Mouse (Mus musculus): ENCODE measurements around the gene Nploc4.

Nploc4 gene

GRCm38 (mm10) chr11:120378611-120379540 lies 58.6 kb downstream of the Nploc4 start, which contains the start of gene Faap100:
Gene Faap100, minus strand, starts transcription at chr11:120378764.
- peak; percentile 83 to 87 for DNase-seq (ENCODE audit: low spot score in 2 of 2)

GRCm38 (mm10) chr11:120378031-120378610 lies 59.4 kb downstream of the Nploc4 start:
- peak; percentile 44 to 61 for DNase-seq (ENCODE audit: low spot score in 2 of 2)

GRCm38 (mm10) chr11:120377337-120377736 lies 60.2 kb downstream of the Nploc4 start:
- DNase-seq (ENCODE audit: low spot score in 2 of 2): no peak

GRCm38 (mm10) chr11:120376302-120377160 lies 61.0 kb downstream of the Nploc4 start:
- no peak for DNase-seq (ENCODE audit: low spot score in 2 of 2)

- no peak for DNase-seq (ENCODE audit: low spot score in 2 of 2)
Measured at GRCm38 (mm10) chr11:120375324-120375723, 62.2 kb downstream of the Nploc4 start.

- no peak for DNase-seq (ENCODE audit: low spot score in 2 of 2)
Measured at GRCm38 (mm10) chr11:120373820-120374586, 63.5 kb downstream of the Nploc4 start.

- no peak for DNase-seq (ENCODE audit: low spot score in 2 of 2)
Measured at GRCm38 (mm10) chr11:120373025-120373424, 64.5 kb downstream of the Nploc4 start.

- peak; percentile 63 to 69 for DNase-seq (ENCODE audit: low spot score in 2 of 2)
Measured at GRCm38 (mm10) chr11:120369656-120370055, 67.9 kb downstream of the Nploc4 start.

GRCm38 (mm10) chr11:120366443-120367027 lies 71.0 kb downstream of the Nploc4 start:
- DNase-seq (ENCODE audit: low spot score in 2 of 2): no peak

GRCm38 (mm10) chr11:120362891-120363290 lies 74.6 kb downstream of the Nploc4 start:
- DNase-seq (ENCODE audit: low spot score in 2 of 2): no peak

- no peak for DNase-seq (ENCODE audit: low spot score in 2 of 2)
Measured at GRCm38 (mm10) chr11:120361295-120361694, 76.2 kb downstream of the Nploc4 start, which contains the start of gene Fscn2. Gene Fscn2, plus strand, starts transcription at chr11:120361534.

- no peak for DNase-seq (ENCODE audit: low spot score in 2 of 2)
Measured at GRCm38 (mm10) chr11:120360755-120361154, 76.8 kb downstream of the Nploc4 start.

GRCm38 (mm10) chr11:120360062-120360461 lies 77.4 kb downstream of the Nploc4 start:
- no peak for DNase-seq (ENCODE audit: low spot score in 2 of 2)

- DNase-seq (ENCODE audit: low spot score in 2 of 2): no peak
Measured at GRCm38 (mm10) chr11:120359391-120359790, 78.1 kb downstream of the Nploc4 start.

- DNase-seq (ENCODE audit: low spot score in 2 of 2): no peak
Measured at GRCm38 (mm10) chr11:120357791-120358401, 79.6 kb downstream of the Nploc4 start.

- DNase-seq (ENCODE audit: low spot score in 2 of 2): no peak
Measured at GRCm38 (mm10) chr11:120356900-120357299, 80.6 kb downstream of the Nploc4 start.

- no peak for DNase-seq (ENCODE audit: low spot score in 2 of 2)
Measured at GRCm38 (mm10) chr11:120356319-120356840, 81.1 kb downstream of the Nploc4 start.

- no peak for DNase-seq (ENCODE audit: low spot score in 2 of 2)
Measured at GRCm38 (mm10) chr11:120355277-120356039, 82.0 kb downstream of the Nploc4 start.

All from urinary bladder, adult 18-20 months (tissue).